Mouse (Mus musculus) layer of hippocampus, postnatal 36 days (tissue): ENCODE measurements at regions not wholly inside any gene's neighbourhood (a gene's known extent, or its start where the extent isn't known, plus 50 kb on each side); places are given as distances from the start of the nearest gene placed in this dataset.

Experiments used
- DNase-seq, 2 experiments: peaks; one replicate each; pipeline ENCODE4 v3.0.0; 2022

GRCm38 (mm10) chr5:126971284-126971683 lies 270.3 kb upstream of the Tmem132c start:
- no peak for DNase-seq

DNA sequence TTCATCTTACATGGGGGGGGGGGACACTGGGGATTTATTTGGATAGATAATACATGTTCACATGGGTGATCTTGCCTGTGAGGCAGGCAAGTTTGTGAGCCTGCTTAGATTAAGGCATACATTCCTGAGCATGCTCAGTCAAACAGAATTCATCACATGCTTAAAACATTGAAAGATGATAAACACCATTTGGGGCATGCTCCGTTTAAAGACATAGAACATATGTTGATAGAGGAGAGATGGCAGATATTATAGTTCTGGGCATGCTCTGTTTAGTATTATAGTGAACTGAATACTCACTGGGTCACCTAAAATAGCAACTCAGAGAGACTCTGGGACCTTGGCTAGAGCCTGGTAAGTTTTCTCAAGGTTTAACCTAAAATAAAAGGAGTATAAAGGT lies 269.6 kb upstream of the Tmem132c start:
- no peak for DNase-seq

DNA sequence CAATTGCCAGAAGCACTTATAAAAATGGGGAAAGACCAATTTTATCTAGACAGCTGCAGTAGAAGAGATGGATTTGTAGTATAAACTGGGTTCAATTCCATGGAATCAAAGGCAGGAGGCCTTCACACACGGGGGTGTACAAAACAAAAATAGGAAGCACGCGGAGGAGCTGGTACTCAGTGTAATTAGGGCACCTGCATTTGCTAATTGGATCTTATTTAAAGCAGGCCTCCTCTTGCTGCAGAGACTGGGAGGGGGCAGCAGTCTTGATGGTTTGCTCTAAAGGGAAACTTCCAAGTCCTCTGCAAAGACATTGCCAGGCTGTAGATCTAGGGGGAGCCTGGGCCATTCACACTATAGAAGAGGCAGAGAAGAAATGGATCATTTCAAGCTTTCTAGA lies 268.2 kb upstream of the Tmem132c start:
- no peak for DNase-seq

GRCm38 (mm10) chr5:126974565-126974964 lies 267.0 kb upstream of the Tmem132c start:
- peak; percentile 3 to 12 for DNase-seq

DNA sequence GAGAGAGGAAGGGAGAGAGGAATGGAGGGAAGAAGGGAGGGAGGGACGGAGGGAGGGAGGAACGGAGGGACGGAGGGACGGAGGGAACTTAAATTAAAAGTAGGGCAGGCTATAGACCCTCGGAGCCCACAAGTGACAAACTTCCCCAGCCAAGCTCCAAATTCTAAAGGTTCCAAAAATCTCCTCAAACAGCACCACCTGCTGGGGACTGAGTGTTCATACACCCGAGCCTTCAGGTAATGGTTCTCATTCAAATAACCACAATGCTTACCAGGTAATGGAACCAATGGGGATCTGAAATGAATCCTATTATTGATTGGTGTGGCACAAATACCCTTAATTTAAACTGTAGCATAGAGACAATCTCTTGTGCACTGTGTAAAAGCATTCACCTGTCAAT lies 246.0 kb upstream of the Tmem132c start:
- DNase-seq = no peak

DNA sequence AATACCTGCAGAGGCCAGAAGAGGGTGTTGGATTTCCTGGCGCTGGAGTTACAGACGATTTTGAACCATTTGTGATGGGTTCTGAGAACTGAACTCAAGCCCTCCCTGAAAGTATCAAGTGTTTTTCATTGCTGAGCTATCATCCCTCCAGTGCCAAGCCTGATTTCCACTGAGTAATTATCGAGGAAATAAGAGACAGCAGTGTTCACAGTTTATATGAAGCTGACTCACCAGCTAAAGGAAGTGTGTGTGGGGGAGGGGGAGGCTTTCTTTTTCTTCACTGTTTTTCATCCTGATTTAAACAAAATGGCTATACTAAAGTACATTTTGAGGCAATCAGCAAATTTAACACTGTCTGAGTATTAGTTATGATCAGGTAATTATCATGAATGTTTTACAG lies 227.4 kb upstream of the Tmem132c start:
- no peak for DNase-seq

GRCm38 (mm10) chr5:127016467-127017060 lies 225.0 kb upstream of the Tmem132c start:
- DNase-seq = no peak

DNA sequence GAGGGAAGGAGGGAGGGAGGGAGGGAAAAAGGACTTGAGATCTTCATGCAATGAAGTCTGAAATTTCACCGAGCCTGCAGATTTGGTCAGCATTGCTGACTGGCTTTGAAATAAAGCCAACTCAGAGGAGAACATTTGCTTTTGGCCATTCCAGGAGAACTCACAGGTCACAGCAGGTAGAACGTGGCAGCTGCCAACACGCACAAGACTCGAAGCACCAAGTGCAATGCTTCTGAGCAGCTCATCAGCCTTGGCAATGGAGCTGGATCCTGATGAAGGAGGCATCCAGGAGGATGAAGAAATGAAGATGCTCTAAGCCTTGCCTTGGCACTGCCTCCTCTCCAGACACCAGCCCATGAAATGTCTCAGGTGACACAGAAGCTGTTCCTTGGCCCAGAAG lies 223.6 kb upstream of the Tmem132c start:
- DNase-seq = no peak

DNA sequence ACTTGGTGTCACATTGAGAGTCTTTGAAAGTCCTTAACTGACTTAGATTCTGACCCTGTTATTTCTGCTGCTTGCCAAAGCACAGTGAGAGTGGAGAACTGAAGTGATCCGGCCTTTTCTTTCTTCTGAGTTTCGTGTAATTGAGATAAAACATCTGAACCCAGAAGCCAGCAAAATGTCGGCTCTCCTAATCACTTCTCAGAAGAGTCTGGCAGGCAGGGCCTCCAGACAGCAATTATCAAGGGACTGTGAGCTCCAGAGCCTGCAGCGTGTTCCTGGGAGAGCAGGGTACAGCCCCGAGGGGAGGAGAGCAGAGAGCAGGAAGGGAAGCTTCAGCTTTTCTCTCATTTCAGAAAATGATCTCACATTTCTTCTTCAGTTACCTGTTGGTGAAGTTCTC lies 205.1 kb upstream of the Tmem132c start:
- no peak for DNase-seq

GRCm38 (mm10) chr5:127057770-127058169 lies 183.8 kb upstream of the Tmem132c start:
- no peak for DNase-seq

DNA sequence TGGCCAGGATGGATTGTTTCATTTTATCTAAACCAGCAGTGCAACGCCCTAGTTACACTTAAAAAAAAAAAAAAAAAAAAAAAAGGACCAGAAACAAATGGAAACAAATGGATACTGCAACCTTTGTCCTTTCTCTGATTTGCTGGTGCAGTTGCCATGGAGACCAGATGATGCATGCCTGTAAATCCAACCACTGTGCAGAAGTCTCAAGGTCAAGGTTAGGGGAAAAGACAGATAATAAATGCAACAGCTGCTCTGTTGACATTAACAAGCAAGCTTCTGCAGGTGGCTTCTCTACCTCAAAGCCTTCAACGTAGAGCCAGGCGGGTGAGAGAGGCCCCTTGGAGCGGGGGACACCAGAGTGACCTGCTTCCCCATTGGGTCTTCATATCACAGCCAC lies 167.3 kb upstream of the Tmem132c start:
- DNase-seq = no peak
